Mouse (Mus musculus) ES-E14 (cell line): ENCODE data around the gene Hectd3. TPM values are rescaled to one million over a fixed set of nuclear protein-coding genes. Genes with fewer than 3 reads are reported as not detected.
A peak's percentile ranks its signal among the peaks of the same experiment; 100 is the strongest.

Experiments
- DNase-seq: peaks from one replicate; pipeline ENCODE4 v3.0.0-alpha.2; 2013; ENCODE audit warnings: low read depth, low spot score
- H3K27ac ChIP-seq: 2 replicates; pipeline ENCODE4 v1.5.1; 2012; ENCODE audit warnings: low read depth, mild to moderate bottlenecking, low read length, moderate library complexity, mixed read lengths; ENCODE audit not compliant: poor library complexity, insufficient read depth, severe bottlenecking
- H3K36me3 ChIP-seq: 2 replicates; pipeline ENCODE4 v1.6.1; 2012; ENCODE audit warnings: mild to moderate bottlenecking, low read length, moderate library complexity, mixed read lengths; ENCODE audit not compliant: control insufficient read depth, poor library complexity, insufficient read depth, severe bottlenecking
- H3K4me1 ChIP-seq, 2 experiments: fragments of 150-350 bp in 1 of 2; sonication (generic) in 1 of 2; 2 replicates each; pipeline ENCODE4 v1.6.1; 2012; ENCODE audit warnings: low read length in 2 of 2, mild to moderate bottlenecking in 1 of 2, mixed read lengths in 1 of 2; ENCODE audit not compliant: control insufficient read depth in 2 of 2, insufficient read depth in 2 of 2, poor library complexity in 1 of 2
- H3K4me3 ChIP-seq, 2 experiments: fragments of 150-350 bp in 1 of 2; sonication (generic) in 1 of 2; 2 replicates each; pipeline ENCODE4 v1.5.1; 2012; ENCODE audit warnings: low read length in 2 of 2, low read depth in 1 of 2, mild to moderate bottlenecking in 1 of 2, mixed read lengths in 1 of 2; ENCODE audit not compliant: insufficient read depth in 1 of 2, poor library complexity in 1 of 2, severe bottlenecking in 1 of 2
- H3K9ac ChIP-seq: 2 replicates; pipeline ENCODE4 v1.6.1; 2012; ENCODE audit warnings: low read depth, mild to moderate bottlenecking, low read length, mixed read lengths; ENCODE audit not compliant: poor library complexity, insufficient read depth, severe bottlenecking
- H3K9me3 ChIP-seq: fragments of 150-350 bp; sonication (generic); 2 replicates; pipeline ENCODE4 v1.6.1; 2012; ENCODE audit warnings: low read depth, mild to moderate bottlenecking, low read length; ENCODE audit not compliant: control insufficient read depth, insufficient read depth
- CHD2 ChIP-seq: IDR thresholded peaks from 2 replicates; pipeline ENCODE4 v1.6.1; 2014; ENCODE audit warnings: mild to moderate bottlenecking, low read depth, low read length, inconsistent platforms
- HCFC1 ChIP-seq: IDR thresholded peaks from 2 replicates; pipeline ENCODE4 v1.6.1; 2012; ENCODE audit warnings: low read length, inconsistent platforms, borderline replicate concordance; ENCODE audit not compliant: insufficient read depth
- MAFK ChIP-seq: IDR thresholded peaks from 2 replicates; pipeline ENCODE4 v1.6.1; 2014; ENCODE audit warnings: mild to moderate bottlenecking, low read depth, low read length, inconsistent platforms; ENCODE audit not compliant: insufficient read depth
- ZC3H11A ChIP-seq: IDR thresholded peaks from 2 replicates; pipeline ENCODE4 v1.6.1; 2012; ENCODE audit warnings: low read depth, mild to moderate bottlenecking, inconsistent platforms, low read length, borderline replicate concordance
- ZNF384 ChIP-seq: IDR thresholded peaks from 2 replicates; pipeline ENCODE4 v1.6.1; 2012; ENCODE audit warnings: low read depth, low read length, inconsistent platforms
- in situ Hi-C, 2 experiments: fragments of 600-800 bp; cut with MboI; formaldehyde crosslinking; loops; one replicate each; pipeline ENCODE4 v1.15.1; 2025; ENCODE audit warnings: low sequenced_read_pairs in 2 of 2, inconsistent platforms in 1 of 2; ENCODE audit not compliant: unreplicated experiment in 2 of 2
- total RNA-seq: library from RNA; depleted of rRNA; stranded (reverse); fragments of 300-350 nt; gene quantifications from 2 replicates; pipeline ENCODE4 v1.2.3, GENCODE M21; 2012

Hectd3 gene
- total RNA-seq, 1 experiment = 14.8 TPM

- in situ Hi-C loops = loop anchor here (5.0 to 10.0 kb wide), 2 partner anchors 167 to 169 kb away; partner anchors contain the start of gene Hpdl (in 2 of the 2)
- H3K4me1 ChIP-seq = peaks cover 4 to 15% of the 10 kb centered on the region in 2 experiments; a peak in 2 of 4 replicates
- peaks cover 3% of the 10 kb centered on the region; the same call in 1 of the 2 replicates for H3K36me3 ChIP-seq
- no peak overlapping the region for H3K9ac ChIP-seq
- no peak for TF ChIP-seq CHD2
- no peak for TF ChIP-seq HCFC1
- 0 out of 2 replicates have a peak, but pooled peaks have one; percentile 44 for TF ChIP-seq MAFK
- no peak for TF ChIP-seq ZNF384
- TF ChIP-seq ZC3H11A = peak; percentile 72
- H3K4me3 ChIP-seq = no peak overlapping the region
- H3K27ac ChIP-seq = no peak overlapping the region
- DNase-seq = peak; percentile 73
- H3K9me3 ChIP-seq = no peaks in the 10 kb centered on the region
Measured at GRCm38 (mm10) chr4:116991366-116991765, 3.8 kb upstream of the Hectd3 start.

- TF ChIP-seq CHD2 (no peak), MAFK (no peak), ZC3H11A (no peak), ZNF384 (no peak), HCFC1 (peak; percentile 59; the same call in 1 of the 2 replicates)
- Histone ChIP-seq H3K36me3 (peaks cover 3% of the 10 kb centered on the region; the same call in 1 of the 2 replicates), H3K9ac (peak within 1 kb of the TSS; percentile 74), H3K9me3 (no peaks in the 10 kb centered on the region), H3K4me3 (peak within 1 kb of the TSS; percentile 82 to 86), H3K4me1 (peaks cover 4 to 14% of the 10 kb centered on the region in 2 experiments; a peak in 2 of 4 replicates), H3K27ac (no peak within 1 kb of the TSS)
- in situ Hi-C loops = loop anchor here (5.0 to 10.0 kb wide), 2 partner anchors 169 to 172 kb away; partner anchors contain the start of gene Hpdl (in 2 of the 2)
- peak; percentile 93 for DNase-seq
Measured at GRCm38 (mm10) chr4:116993672-116994621, 1.2 kb upstream of the Hectd3 start, which contains the start of gene Urod. TSS of gene Urod (minus strand) at chr4:116994413.

DNA sequence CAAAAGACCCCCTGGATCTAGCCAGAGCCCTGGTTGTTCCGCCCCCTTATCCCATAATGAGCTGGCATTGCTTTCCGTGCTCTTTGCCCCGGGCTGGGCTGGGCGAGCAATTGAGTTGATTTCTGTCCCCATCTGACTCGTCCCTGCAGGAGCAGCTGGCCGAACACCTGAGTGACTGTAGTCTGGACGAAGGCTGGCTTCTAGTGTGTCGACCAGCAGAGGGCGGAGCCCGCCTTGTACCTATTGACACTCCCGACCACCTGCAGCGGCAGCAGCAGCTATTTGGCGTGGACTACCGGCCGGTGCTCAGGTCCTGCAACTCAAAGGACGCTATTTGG, 650 bp downstream of the Hectd3 start:
- Histone ChIP-seq H3K36me3 (peaks cover 3% of the 10 kb centered on the region; the same call in 1 of the 2 replicates), H3K27ac (no peak overlapping the region)
- TF ChIP-seq CHD2 = no peak
- TF ChIP-seq MAFK = no peak
- no peak for TF ChIP-seq ZC3H11A
- TF ChIP-seq HCFC1 = no peak
- no peak for TF ChIP-seq ZNF384

GRCm38 (mm10) chr4:116999513-117000154, 4.5 kb downstream of the Hectd3 start:
- no peak for TF ChIP-seq ZNF384
- no peak for TF ChIP-seq ZC3H11A
- TF ChIP-seq MAFK = no peak
- TF ChIP-seq CHD2 = no peak
- no peak for TF ChIP-seq HCFC1
- no peak for DNase-seq
- in situ Hi-C loops = loop anchor here in 1 of 2 experiments (10.0 kb wide), 1 partner anchor 175 kb away; the partner anchor contains the start of gene Hpdl

More for the DNA sequence above, 650 bp downstream of the Hectd3 start:
- DNase-seq = no peak
- in situ Hi-C loops = loop anchor here in 1 of 2 experiments (10.0 kb wide), 1 partner anchor 171 kb away; the partner anchor contains the start of gene Hpdl
- H3K4me3 ChIP-seq = peak overlapping the region; percentile 82 to 86
- H3K9ac ChIP-seq = peak overlapping the region; percentile 67
- H3K9me3 ChIP-seq = no peaks in the 10 kb centered on the region
- peaks cover 0 to 7% of the 10 kb centered on the region in 2 experiments; a peak in 1 of 4 replicates for H3K4me1 ChIP-seq

More at GRCm38 (mm10) chr4:116999513-117000154, 4.5 kb downstream of the Hectd3 start:
- no peaks in the 10 kb centered on the region for H3K36me3 ChIP-seq
- H3K4me3 ChIP-seq = no peak overlapping the region
- no peaks in the 10 kb centered on the region for H3K9me3 ChIP-seq
- no peak overlapping the region for H3K27ac ChIP-seq
- H3K4me1 ChIP-seq = peaks cover 0 to 19% of the 10 kb centered on the region in 2 experiments; a peak in 2 of 4 replicates
- no peak overlapping the region for H3K9ac ChIP-seq
